Mouse (Mus musculus): Measurements from ENCODE around the gene Dynll2. TPM values are rescaled to one million over a fixed set of nuclear protein-coding genes. Genes with fewer than 3 reads are reported as not detected.

Gene Dynll2
- polyA plus RNA-seq (2014; fragmentation: Illumina TruSeq; extraction: RNeasy Lipid Tissue Mini Kit (QIAGEN cat#74804); ENCODE audit: low read depth, low replicate concordance): 224 TPM

GRCm38 (mm10) chr11:87986831-87987793 is at the start of gene Dynll2:
Gene Dynll2 (minus strand): TSS chr11:87987533.

Other genes starting within 250 kb of the Dynll2 start
- 22.3 TPM for gene Supt4a, start 250.0 kb downstream of the Dynll2 start, polyA plus RNA-seq (2014; fragmentation: Illumina TruSeq; extraction: RNeasy Lipid Tissue Mini Kit (QIAGEN cat#74804); ENCODE audit: low read depth, low replicate concordance)
- not detected for gene Tspoap1, start 227.0 kb downstream of the Dynll2 start, polyA plus RNA-seq (2014; fragmentation: Illumina TruSeq; extraction: RNeasy Lipid Tissue Mini Kit (QIAGEN cat#74804); ENCODE audit: low read depth, low replicate concordance)
- not detected for gene Mpo, start 194.0 kb downstream of the Dynll2 start, polyA plus RNA-seq (2014; fragmentation: Illumina TruSeq; extraction: RNeasy Lipid Tissue Mini Kit (QIAGEN cat#74804); ENCODE audit: low read depth, low replicate concordance)
- gene Lpo, start 159.2 kb downstream of the Dynll2 start, polyA plus RNA-seq (2014; fragmentation: Illumina TruSeq; extraction: RNeasy Lipid Tissue Mini Kit (QIAGEN cat#74804); ENCODE audit: low read depth, low replicate concordance): not detected
- gene Mks1, start 134.3 kb downstream of the Dynll2 start, polyA plus RNA-seq (2014; fragmentation: Illumina TruSeq; extraction: RNeasy Lipid Tissue Mini Kit (QIAGEN cat#74804); ENCODE audit: low read depth, low replicate concordance): 3.0 TPM
- not detected for gene Epx, start 112.0 kb downstream of the Dynll2 start, polyA plus RNA-seq (2014; fragmentation: Illumina TruSeq; extraction: RNeasy Lipid Tissue Mini Kit (QIAGEN cat#74804); ENCODE audit: low read depth, low replicate concordance)
- gene Olfr462, start 95.3 kb downstream of the Dynll2 start, polyA plus RNA-seq (2014; fragmentation: Illumina TruSeq; extraction: RNeasy Lipid Tissue Mini Kit (QIAGEN cat#74804); ENCODE audit: low read depth, low replicate concordance): not detected
- gene Olfr463, start 90.1 kb downstream of the Dynll2 start, polyA plus RNA-seq (2014; fragmentation: Illumina TruSeq; extraction: RNeasy Lipid Tissue Mini Kit (QIAGEN cat#74804); ENCODE audit: low read depth, low replicate concordance): not detected
- not detected for gene Olfr464, start 66.6 kb downstream of the Dynll2 start, polyA plus RNA-seq (2014; fragmentation: Illumina TruSeq; extraction: RNeasy Lipid Tissue Mini Kit (QIAGEN cat#74804); ENCODE audit: low read depth, low replicate concordance)
- 696 TPM for gene Srsf1, start 59.8 kb upstream of the Dynll2 start, polyA plus RNA-seq (2014; fragmentation: Illumina TruSeq; extraction: RNeasy Lipid Tissue Mini Kit (QIAGEN cat#74804); ENCODE audit: low read depth, low replicate concordance)
- 121 TPM for gene Vezf1, start 80.7 kb upstream of the Dynll2 start, polyA plus RNA-seq (2014; fragmentation: Illumina TruSeq; extraction: RNeasy Lipid Tissue Mini Kit (QIAGEN cat#74804); ENCODE audit: low read depth, low replicate concordance)
- 4.8 TPM for gene Cuedc1, start 110.5 kb upstream of the Dynll2 start, polyA plus RNA-seq (2014; fragmentation: Illumina TruSeq; extraction: RNeasy Lipid Tissue Mini Kit (QIAGEN cat#74804); ENCODE audit: low read depth, low replicate concordance)
- gene Mrps23, start 216.9 kb upstream of the Dynll2 start, polyA plus RNA-seq (2014; fragmentation: Illumina TruSeq; extraction: RNeasy Lipid Tissue Mini Kit (QIAGEN cat#74804); ENCODE audit: low read depth, low replicate concordance): 151 TPM

Data from adrenal gland, adult 10 weeks (tissue).